Mouse (Mus musculus) left cerebral cortex, postnatal 10 days (tissue): ENCODE data around the gene Rab27a. TPM values are rescaled to one million over a fixed set of nuclear protein-coding genes. Genes with fewer than 3 reads are reported as not detected.
"Not testable (repeated sequence)": the region's sequence is repeated elsewhere in the genome, so short reads cannot be mapped to it uniquely, and the experiment has no call there.

Experiments
- DNase-seq, 2 experiments: peaks; one replicate each; pipeline ENCODE4 v3.0.0; 2021 to 2022; ENCODE audit warnings: low spot score in 2 of 2, mixed read lengths in 1 of 2; ENCODE audit errors: extremely low spot score in 1 of 2
- intact Hi-C: fragments of 180-260 bp; cut with DNase I; formaldehyde crosslinking; loops from one replicate; pipeline ENCODE4 v1.15.1; 2025
- total RNA-seq, 2 experiments: library from RNA; stranded (reverse); gene quantifications; 2 replicates each; pipeline ENCODE4 v1.2.3; 2021

Gene Rab27a
- total RNA-seq, 2 experiments from 2014 or later = 5.5 to 7.1 TPM

DNA sequence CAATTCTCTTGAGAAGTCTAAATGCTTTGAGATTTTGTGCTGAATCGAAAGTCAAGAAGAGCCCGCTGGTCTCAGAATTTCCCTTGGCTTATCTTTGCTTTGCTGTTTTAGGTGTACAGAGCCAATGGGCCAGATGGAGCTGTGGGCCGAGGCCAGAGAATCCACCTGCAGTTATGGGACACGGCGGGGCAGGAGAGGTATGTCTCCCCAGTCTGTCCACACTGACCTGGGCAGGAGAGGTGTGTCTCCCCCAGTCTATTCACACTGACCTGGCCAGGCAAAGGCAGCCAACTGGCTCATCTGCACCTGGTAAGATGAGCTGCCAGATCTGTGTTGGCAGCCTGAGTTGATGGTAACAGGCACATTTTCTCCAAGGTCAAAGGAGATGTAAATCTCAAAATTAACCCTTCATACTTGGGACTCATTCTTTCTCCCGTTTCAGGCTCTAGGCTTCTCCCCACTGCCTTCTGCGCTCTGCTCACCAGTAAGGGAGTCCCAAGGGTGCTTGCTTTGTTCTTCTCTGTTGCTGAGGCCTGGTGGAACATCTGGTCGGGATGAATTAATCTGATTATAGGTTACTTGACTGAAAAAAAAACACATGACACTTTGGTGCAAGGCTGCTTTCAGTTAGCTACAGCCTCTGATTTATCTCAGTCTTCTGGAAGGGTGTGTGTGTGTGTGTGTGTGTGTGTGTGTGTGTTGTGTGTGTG, 37.8 kb downstream of the Rab27a start:
- intact Hi-C loops = no loop called here
- DNase-seq = no peak

DNA sequence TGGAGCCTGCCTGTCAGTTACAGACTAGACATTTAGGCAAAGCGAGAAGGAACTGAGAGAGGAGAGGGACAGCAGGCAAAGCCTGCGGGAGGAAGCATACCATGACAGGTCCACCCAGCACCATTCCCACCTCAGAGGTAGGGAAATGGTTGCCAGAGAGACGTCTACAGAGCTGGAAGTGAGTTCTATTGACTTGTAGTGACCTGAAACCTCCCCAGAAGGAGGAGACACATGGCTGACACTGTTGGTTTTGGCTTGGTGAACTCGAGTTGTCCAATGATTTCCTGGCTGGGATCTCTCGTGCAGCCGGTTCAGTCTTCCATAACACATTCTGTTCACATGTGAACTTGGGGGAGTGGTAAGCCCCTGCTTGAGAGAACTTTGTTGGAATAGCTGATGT, 39.3 kb downstream of the Rab27a start:
- no peak for DNase-seq
- intact Hi-C loops = no loop called here

DNA sequence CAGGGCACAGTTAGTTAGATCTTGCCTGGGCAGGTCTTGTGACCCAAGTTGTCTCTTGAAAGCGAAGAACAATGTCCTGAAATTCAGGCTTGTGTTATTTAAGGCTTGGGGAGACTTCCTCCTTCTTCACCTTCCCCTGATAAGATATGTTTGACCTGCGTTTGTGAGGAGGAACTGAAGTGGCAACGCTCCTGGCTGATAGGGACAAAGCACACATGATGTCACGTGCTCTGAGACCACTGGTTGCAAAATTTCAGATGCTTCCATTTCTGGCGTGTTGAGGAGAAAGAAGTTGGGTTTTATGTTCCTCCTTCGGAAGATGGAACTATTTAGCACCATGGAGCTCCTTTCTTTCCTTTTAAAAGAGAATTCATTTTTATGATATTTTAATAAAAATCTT, 41.2 kb downstream of the Rab27a start:
- DNase-seq = no peak
- intact Hi-C loops = no loop called here

DNA sequence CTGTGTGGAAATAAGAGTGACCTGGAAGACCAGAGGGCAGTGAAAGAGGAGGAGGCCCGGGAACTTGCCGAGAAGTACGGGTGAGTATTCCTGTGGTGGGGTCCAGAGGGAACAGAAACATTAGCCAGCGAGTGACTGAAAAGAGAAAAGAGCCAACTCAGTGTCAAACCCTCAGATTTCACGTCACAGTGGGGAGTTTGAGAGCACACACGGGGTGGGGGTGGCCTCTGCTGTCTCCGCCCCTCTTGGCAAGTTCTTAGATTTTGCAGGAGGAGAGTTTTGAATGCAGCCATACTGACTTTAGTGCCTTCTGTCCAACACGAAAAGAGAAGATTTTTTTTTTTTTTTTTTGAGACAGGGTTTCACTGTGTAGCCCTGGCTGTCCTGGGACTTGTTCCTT, 42.5 kb downstream of the Rab27a start:
- intact Hi-C loops = no loop called here
- DNase-seq = peak in 1 of 2 experiments; percentile 37

DNA sequence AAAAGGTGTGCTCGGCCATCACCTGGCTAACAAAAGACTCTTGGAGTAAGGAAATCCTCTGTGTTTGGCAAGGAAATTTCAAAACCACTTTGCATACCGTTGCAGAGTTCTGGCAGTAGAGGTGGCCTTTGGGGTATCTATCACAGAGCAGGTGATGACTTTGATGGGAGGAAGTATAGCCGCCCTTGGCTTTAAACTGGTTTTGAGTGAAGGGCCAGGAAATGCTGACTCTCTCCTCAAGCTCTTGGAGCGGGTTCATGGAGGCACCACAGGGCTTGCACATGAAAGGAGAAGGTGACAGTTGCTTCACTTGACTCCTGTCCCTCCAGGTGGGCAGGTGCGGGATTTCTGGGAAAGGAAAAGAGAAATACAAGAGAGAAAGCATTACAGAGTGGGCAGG, 42.9 kb downstream of the Rab27a start:
- intact Hi-C loops = no loop called here
- no peak for DNase-seq

DNA sequence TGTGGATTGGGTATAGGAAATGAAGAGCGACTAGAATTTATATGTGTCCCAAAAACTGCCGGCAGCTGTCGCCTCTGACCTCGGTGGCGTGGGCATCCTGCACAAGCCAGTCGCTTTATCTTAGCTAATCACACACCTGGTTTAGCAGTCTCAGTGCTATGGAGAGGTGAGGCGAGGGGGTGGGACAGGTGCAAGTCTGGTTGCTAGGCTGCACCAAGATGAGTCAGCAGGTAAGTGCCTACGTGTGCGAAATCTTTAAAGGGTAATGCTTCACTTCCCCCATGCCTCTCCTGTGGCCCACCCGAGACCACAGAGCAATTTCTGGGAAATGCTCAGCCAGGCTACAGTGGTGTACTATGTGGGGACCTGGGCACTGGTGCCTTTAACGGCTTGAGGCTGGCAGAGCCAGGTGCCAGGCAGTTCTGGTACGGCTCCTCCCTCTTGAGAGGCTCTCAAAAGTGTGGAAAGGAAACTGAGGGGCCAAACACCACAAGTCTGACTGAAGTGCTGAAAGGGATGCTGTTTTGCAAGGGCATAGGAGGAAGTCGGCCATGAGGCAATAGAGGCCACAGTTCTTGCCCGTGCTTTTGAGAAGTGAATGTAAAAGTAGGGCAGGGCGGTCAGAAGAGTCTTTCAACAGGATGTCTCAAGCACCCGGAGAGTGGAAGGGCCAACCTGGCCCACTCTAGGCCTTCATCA, 44.7 kb downstream of the Rab27a start:
- DNase-seq = no peak
- intact Hi-C loops = no loop called here

DNA sequence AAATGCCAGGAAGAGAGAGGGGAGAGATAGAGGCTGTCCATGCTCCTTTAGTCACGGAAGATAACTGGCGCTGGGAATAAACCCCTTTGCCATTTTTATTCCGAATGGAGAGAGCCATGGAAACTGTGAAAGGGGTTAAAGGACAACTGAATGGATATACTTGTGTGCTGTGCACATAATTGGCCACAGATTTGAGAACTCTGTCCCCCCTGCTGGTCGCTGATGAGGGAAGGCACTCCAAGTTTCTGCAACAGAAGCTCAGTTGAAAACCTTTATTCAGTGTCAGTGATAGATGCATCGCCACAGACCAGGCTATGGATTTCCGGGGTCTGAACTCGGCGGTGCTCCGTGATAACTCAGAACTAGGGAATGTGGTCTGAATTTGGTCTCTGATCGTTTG, 45.5 kb downstream of the Rab27a start:
- no peak for DNase-seq
- intact Hi-C loops = no loop called here

DNA sequence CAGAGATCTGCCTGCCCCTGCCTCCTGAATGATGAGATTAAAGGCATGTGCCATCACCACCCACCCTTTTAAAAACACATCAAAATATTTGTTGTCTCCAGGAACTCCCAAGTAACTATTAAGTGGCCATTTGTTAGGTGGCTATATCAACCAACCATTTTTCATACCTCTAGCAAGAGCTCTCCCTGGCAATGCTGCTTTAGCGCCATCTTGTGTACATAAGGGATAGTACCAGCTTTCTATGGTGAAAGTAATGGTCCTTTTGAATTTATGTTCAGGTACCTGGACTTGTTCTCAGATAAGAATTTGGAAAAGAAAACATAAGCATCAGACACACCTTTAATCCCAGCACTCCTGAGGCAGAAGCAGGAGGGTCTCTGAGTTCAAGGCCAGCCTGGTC, 47.1 kb downstream of the Rab27a start:
- intact Hi-C loops = loop anchor here (1.0 kb wide), 1 partner anchor 47 kb away; the partner anchor contains the start of gene Rab27a
- DNase-seq = peak in 1 of 2 experiments; percentile 42

DNA sequence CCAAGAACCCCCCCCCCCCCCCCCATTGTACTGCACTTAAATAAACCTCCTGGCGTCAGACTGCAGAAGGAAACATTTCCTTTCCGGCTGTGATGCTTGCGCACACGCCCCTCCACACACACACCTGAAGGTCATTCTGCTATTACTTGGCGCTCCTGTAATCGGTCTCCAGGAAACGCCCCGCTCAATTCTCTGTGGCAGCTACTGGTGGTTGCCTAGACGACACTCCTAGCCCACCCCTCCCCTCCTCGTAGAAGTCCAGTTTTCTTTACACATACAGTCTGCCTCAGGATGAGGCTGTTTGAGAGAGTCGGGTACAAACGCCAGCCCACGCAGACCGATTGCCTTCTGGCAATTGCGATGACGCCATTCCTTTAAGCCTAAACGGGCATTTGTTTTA, 49.9 kb downstream of the Rab27a start:
- DNase-seq = peak in 1 of 2 experiments; percentile 35
- intact Hi-C loops = no loop called here

DNA sequence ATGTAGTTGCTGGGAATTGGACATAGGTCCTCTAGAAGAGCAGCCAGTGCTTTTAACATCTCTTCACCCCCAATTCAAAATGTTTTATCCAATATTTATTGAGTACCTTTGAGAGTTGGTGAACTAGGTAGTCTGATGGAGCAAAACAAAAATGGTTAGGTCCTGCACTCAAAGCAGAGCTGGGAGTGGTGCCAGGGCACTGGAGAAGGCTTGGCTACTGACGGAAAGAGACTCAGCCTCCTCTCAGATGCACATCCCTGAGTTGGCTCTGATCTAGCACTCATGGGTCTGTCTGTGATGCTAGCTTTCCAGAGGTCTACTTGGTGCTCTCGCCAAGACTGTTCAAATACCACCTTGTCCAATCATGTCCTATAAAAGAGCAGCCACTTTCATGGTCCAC, 53.2 kb downstream of the Rab27a start:
- DNase-seq = no peak
- intact Hi-C loops = no loop called here

DNA sequence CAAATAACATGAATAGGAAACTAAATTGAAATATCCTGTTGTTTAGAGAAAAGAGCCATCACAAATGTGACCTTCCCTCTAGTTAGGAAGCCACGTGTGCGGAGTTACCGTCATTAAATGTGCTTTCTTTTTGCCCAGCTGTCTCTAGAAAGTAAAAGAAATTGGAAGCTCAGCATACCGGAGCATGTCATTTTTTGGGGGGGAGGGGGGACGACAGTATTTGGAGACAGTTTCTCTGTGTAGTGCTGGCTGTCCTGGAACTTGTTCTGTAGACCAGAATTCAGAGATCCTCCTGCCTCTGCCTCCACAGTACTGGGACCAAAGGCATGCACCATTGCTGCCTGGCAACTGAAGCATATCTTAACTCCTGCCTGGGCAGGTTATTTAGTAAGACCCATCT, 56.9 kb downstream of the Rab27a start, which contains the start of gene Khdc3:
TSS of gene Khdc3 (plus strand) at position 301 of the 400 bp plus-strand sequence.
- intact Hi-C loops = no loop called here
- no peak for DNase-seq

DNA sequence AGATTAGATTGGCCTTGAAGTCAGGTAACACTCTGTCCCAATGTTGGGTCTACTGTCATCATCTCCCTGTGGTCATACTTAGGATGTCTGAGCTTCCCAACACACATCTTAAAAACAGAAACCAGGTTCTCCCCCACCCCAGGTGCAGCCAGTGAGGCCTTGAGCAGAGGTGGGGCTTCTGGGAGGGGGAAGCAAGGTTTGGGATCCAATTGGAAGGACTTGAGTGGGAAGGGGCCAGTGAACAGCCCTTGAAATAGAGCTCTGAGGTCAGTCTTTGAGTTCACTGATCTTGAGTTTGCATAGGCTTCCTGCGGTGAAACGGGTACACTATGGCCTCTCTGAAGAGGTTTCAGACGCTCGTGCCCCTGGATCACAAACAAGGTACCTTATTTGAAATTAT, 57.5 kb downstream of the Rab27a start, which contains the start of gene Gm20509:
TSS of gene Gm20509 (plus strand) at position 290 of the 400 bp plus-strand sequence.
- intact Hi-C loops = no loop called here
- DNase-seq = no peak

DNA sequence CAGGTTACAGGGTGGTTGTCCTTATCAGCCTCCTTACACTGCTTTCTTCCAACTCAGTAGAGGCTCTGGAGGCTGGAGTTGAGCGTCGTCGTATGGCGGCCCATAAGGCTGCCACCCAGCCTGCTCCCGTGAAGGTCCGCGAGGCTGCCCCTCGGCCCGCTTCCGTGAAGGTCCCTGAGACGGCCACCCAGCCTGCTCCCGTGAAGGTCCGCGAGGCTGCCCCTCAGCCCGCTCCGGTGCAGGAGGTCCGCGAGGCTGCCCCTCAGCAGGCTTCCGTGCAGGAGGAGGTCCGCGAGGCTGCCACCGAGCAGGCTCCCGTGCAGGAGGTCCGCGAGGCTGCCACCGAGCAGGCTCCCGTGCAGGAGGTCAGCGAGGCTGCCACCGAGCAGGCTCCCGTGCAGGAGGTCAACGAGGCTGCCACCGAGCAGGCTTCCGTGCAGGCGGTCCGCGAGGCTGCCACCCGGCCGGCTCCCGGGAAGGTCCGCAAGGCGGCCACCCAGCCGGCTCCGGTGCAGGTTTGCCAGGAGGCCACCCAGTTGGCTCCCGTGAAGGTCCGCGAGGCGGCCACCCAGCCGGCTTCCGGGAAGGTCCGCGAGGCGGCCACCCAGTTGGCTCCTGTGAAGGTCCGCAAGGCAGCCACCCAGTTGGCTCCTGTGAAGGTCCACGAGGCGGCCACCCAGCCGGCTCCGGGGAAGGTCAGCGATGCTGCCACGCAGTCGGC, 58.7 kb downstream of the Rab27a start:
- DNase-seq = peak in 1 of 2 experiments; percentile 57
- intact Hi-C loops = no loop called here

DNA sequence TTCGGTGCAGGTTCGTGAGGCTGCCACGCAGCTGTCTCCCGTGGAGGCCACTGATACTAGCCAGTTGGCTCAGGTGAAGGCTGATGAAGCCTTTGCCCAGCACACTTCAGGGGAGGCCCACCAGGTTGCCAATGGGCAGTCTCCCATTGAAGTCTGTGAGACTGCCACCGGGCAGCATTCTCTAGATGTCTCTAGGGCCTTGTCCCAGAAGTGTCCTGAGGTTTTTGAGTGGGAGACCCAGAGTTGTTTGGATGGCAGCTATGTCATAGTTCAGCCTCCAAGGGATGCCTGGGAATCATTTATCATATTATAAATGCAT, 59.2 kb downstream of the Rab27a start:
- intact Hi-C loops = no loop called here
- no peak for DNase-seq

DNA sequence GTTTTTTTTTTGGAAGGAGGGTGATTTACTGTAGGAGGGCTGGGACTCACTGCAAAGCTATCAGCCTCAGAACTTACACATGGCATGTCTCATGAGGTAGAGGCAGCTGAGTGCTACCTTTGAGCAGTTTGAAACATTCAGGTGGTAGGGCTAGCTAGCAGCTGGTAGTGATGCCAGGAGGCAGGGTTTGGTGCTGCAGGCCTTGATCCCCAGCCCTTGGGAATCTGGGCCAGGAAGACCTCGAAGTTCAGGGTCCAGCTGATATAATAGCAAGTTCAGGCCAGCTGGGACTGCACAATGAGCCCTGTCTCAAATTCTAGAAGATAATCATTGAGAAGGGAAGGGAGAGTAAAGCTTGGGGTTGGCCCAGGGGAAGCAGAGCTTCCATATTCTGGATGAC, 60.5 kb downstream of the Rab27a start:
- intact Hi-C loops = no loop called here
- DNase-seq = no peak

DNA sequence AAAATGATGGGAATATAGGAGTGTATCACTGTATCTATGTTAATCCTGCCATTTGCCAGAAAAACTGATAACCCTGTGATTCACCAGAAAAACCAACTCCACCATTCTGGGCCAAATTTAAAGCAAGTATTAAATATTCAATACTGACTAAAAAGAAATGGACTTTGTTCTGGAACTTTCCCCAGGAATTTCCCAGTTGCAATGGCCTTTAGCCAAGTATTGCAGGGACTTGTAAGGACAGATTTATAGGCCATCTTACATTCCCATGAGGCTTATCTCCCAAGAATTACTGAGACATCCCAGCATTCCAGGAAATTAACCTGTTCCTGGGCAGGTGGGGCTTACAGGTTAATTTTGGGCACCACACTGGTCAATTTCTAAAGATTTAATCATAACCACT, 61.1 kb downstream of the Rab27a start:
- no peak for DNase-seq
- intact Hi-C loops = no loop called here

DNA sequence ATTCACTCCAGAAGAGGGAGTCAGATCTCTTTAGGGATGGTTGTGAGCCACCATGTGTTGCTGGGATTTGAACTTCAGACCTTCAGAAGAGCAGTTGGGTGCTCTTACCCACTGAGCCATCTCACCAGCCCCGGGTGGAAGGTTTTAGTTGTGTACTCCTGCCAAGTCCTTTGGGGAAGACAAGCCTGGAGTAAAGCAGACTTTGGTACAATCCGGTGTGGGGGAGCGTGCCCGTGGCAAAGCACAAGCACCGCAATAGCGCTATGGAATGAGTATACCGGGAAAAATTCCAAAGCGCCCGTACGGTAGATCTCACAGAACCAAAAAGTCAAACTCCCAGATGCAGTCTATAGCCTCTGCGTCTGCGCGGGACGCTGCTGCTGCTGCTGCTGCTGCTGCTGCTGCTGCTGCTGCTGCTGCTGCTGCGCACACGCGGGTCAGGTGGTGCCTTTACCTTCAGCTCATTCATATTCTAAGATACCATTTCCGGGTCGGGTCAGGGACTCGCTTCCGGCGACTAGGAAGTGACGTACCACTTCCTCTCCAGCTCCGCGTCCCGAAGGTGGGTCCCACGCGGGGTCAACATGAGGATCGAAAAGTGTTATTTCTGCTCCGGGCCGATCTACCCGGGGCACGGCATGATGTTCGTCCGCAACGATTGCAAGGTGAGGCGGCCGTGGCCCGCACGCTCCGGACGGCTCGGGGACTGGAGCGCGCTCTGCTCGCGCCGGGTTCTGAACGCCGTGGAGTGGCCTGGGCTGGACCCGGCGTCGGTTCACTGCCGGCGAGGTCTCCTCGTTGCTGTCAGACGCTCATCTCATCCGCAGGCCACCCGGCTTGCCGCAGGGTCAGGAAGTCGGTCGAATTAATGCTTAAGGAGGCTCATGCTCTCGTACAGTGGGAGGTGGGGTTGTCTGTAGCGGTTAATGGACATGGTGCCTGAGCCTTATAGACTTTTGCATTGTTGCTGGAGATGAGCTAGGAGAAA, 68.6 kb downstream of the Rab27a start, which contains the start of gene Rsl24d1:
TSS of gene Rsl24d1 (plus strand) at position 508 of the 988 bp plus-strand sequence.
- intact Hi-C loops = no loop called here
- DNase-seq = peak; percentile 87 to 90

DNA sequence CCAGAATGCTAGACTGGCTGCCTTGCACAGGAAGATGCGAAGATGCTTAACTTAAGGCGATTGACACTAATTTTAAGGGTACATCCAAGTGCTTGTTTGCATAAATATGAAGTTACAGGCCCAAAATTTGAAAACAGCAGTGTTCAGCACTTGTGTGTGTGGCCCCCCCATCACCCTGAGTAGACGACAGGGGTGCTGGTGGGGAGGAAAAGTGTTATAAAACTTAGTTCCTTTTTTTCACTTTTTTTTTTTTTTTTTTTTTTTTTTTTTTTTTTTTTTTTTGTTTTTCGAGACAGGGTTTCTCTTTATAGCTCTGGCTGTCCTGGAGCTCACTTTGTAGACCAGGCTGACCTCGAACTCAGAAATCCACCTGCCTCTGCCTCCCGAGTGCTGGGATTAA, 72.0 kb downstream of the Rab27a start:
- intact Hi-C loops, DNase-seq: not testable (repeated sequence)

DNA sequence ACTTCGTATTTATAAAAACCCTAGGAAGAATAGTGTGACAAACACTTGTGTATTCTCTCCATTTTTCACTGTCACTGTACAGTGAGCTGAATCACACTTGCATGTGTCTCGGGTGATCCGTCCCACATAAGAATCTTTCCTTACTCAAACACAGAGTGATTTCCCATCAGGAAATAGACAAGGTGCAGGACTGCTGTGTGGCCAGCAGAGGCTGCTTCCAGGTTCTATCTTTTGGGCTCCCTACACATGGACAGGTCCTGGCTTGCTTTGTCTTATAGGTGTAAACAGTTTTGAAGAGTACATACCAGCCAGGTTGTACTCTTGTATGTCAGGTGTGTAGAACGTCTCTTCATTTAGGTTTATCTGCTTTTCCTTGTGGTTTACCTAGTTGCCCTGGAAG, 73.4 kb downstream of the Rab27a start:
- no peak for DNase-seq
- intact Hi-C loops = no loop called here
